ENCODE assay signal across 13 mouse cellular contexts in the genomic region with DNA sequence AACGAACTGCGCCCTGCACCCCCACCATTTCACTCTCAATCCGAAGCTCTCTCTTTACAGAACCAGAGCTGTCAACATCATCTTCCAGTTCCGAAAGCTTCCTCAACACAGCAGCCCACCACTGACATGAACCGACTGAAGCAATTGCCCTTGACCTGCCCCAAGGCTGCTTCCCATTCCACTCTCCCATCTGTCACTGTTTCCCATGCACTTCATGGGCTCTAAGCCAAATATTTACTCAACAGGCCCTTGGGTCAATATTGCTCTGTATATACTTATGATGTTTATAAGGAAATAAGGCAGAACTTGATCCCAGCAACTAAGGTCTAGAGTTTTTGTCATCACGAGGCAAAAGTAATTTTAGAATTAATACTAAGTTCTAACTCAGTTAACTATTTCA.
A peak's percentile ranks its signal among the peaks of the same experiment; 100 is the strongest.
DNase-seq lines count a peak whose midpoint lies in the region; ATAC-seq and TF ChIP-seq lines count a peak whose summit lies in the region.
"Had no signal": no experiment of that assay in that cellular context is flagged by ENCODE, and none has a peak within 500 bp of the region (broad histone marks: within the 10 kb centered on the region; RNA-seq: fewer than 3 reads in every experiment).

No protein-coding gene starts in this region.

- no peak overlapping the region for H3K4me3 ChIP-seq in liver, adult 2 months (ENCODE audit: insufficient read depth, low read depth, low read length)
- H3K4me3 ChIP-seq in liver, embryonic 12.5 days = no peak overlapping the region
- H3K4me3 ChIP-seq: hindbrain, embryonic 13.5 days; neural tube, embryonic 12.5 days had no signal

- H3K9me3 ChIP-seq in liver, embryonic 12.5 days (replicated peaks) = no peaks in the 10 kb centered on the region
- H3K9me3 ChIP-seq: hindbrain, embryonic 13.5 days; neural tube, embryonic 12.5 days had no signal

- ATAC-seq in liver, embryonic 12.5 days = no peak

- DNase-seq in liver, adult 2 months (ENCODE audit: extremely low read depth, low read depth, low spot score) = peak; percentile 45
- peak; percentile 20 for DNase-seq in adrenal gland, postnatal 25 days
- peak; percentile 37 for DNase-seq in embryo, embryonic 10.5 days (ENCODE audit: low spot score)
- peak; percentile 63 for DNase-seq in lung, postnatal 36 days
- no peak for DNase-seq in cerebellum, adult 8-10 months
- no peak for DNase-seq in layer of hippocampus, adult 8-10 months (ENCODE audit: low spot score in 2 of 2)
- DNase-seq: cerebellum, postnatal 14 days; heart, adult 11 months; thymus, adult 18-20 months had no signal

- H3K27ac ChIP-seq in liver, adult 2 months (replicated peaks; ENCODE audit: insufficient read depth, low read depth, low read length) = no peak overlapping the region; the same call in 1 of the 2 replicates
- no peak overlapping the region for H3K27ac ChIP-seq in liver, embryonic 12.5 days
- H3K27ac ChIP-seq: hindbrain, embryonic 13.5 days; macrophage; neural tube, embryonic 12.5 days had no signal

- WGBS in liver, adult 2 months = 59% methylated on average over 6 of the region's 6 CpGs
- 66% methylated on average over 6 of the region's 6 CpGs for WGBS in liver, embryonic 12.5 days (ENCODE audit: insufficient replicate concordance)

- TF ChIP-seq CTCF in liver, adult 2 months (IDR thresholded peaks at IDR 0.05; ENCODE audit: low read depth, low read length) = no peak

- no peak overlapping the region for H3K4me2 ChIP-seq in liver, embryonic 12.5 days
- H3K4me2 ChIP-seq: hindbrain, embryonic 13.5 days; neural tube, embryonic 12.5 days had no signal

- no peak for TF ChIP-seq POLR2A in liver, adult 2 months (IDR thresholded peaks at IDR 0.05; ENCODE audit: extremely low read depth, insufficient read depth, low read length)

- peaks cover 5% of the 10 kb centered on the region; the same call in 1 of the 2 replicates for H3K4me1 ChIP-seq in liver, adult 2 months (ENCODE audit: control insufficient read depth, insufficient read depth, low read length)
- H3K4me1 ChIP-seq in liver, embryonic 12.5 days = no peaks in the 10 kb centered on the region
- H3K4me1 ChIP-seq: hindbrain, embryonic 13.5 days; neural tube, embryonic 12.5 days had no signal

- no peak overlapping the region for H3K9ac ChIP-seq in liver, adult 2 months (ENCODE audit: low read depth, low read length)
- no peak overlapping the region for H3K9ac ChIP-seq in liver, embryonic 12.5 days
- H3K9ac ChIP-seq: hindbrain, embryonic 13.5 days; neural tube, embryonic 12.5 days had no signal

- peaks cover 2% of the 10 kb centered on the region; the same call in 1 of the 2 replicates for H3K79me2 ChIP-seq in liver, adult 2 months (ENCODE audit: control insufficient read depth, insufficient read depth, low read length)

- H3K27me3 ChIP-seq in liver, adult 2 months (ENCODE audit: control insufficient read depth, insufficient read depth, low read length) = no peaks in the 10 kb centered on the region
- H3K27me3 ChIP-seq in liver, embryonic 12.5 days (replicated peaks) = no peaks in the 10 kb centered on the region
- H3K27me3 ChIP-seq: hindbrain, embryonic 13.5 days; neural tube, embryonic 12.5 days had no signal

- H3K36me3 ChIP-seq in liver, adult 2 months (ENCODE audit: control insufficient read depth, insufficient read depth, low read length) = peaks cover 68% of the 10 kb centered on the region
- H3K36me3 ChIP-seq in liver, embryonic 12.5 days = peaks cover 4% of the 10 kb centered on the region; the same call in 1 of the 2 replicates

Comparison
In these comparisons a context has a peak if more than half of its experiments do, and no peak if none do; other contexts are left out.
1. DNase-seq: peak in liver, adult 2 months (single experiment), adrenal gland, postnatal 25 days (single experiment), embryo, embryonic 10.5 days (single experiment) and lung, postnatal 36 days (single experiment); none in cerebellum, adult 8-10 months (single experiment) and layer of hippocampus, adult 8-10 months (0 of 2).